Mouse (Mus musculus) thymus, postnatal 10 days (tissue): Measurements from ENCODE around the gene Mmaa.

Source experiments
- DNase-seq, 2 experiments: peaks; one replicate each; pipeline ENCODE4 v3.0.0; 2021; ENCODE audit warnings: low spot score in 2 of 2

Mmaa gene

DNA sequence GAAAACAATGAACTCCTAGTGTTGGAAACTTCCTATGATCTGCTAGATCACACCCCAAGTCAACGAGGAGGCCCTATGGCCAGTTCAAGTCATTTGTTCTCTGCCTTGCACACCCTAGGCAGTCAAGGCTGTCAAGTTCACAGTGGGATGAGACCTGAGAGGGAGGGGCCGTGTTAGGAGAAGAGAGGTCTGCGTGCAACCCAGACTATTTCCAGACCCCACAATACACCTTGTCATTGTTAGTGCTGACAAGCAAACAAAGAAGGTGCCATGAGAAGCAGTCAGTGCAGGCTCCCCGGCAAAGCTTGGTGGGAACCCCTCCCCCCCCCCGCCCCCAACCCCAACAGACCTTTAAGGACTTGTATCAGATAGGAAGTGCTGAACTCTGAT, 72.0 kb downstream of the Mmaa start:
- DNase-seq: no peak

DNA sequence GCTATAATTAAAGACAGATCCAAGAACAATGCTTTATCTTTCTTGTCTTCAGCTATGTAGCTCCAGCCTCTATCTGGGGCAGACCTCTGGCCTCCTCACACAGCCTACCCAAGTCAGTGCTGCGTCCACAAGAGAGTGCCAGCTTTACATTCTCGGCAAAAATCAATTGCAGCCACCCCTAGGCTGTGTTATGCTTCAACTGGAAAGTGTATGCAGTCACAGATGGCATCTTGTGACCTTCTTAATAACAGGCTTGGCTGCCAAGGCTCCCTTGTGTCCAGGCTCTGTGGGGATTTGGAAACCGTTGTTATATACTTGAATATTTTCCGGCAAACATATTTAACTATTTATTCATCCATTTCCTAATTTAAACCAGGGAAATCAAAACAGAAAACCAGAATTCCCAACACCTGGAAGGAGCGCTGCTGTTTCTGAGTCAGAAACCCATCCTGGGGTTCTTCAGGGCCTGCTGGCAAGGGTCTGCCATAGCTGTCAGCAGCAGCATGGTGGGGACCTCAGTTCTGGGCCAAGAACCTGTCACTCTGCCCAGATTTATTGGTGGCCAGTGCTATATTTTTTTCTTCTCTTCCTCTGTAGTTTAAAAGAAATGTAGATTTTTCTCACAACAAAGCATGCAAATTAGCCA, 72.5 kb downstream of the Mmaa start:
- no peak for DNase-seq
